ENCODE assay signal across 9 mouse cellular contexts in genomic region chr8:110130537-110130936, GRCm38 (mm10). TPM values are rescaled to one million over a fixed set of nuclear protein-coding genes. Genes with fewer than 3 reads are reported as not detected.
DNase-seq lines count a peak whose midpoint lies in the region; ATAC-seq and TF ChIP-seq lines count a peak whose summit lies in the region.
"Had no signal": no experiment of that assay in that cellular context is flagged by ENCODE, and none has a peak within 500 bp of the region (broad histone marks: within the 10 kb centered on the region; RNA-seq: fewer than 3 reads in every experiment).

No protein-coding gene starts in this region.

- no peaks in the 10 kb centered on the region for H3K27me3 ChIP-seq in kidney, postnatal 0 days (ENCODE audit: insufficient read depth, low read length)
- no peaks in the 10 kb centered on the region for H3K27me3 ChIP-seq in liver, adult 2 months (ENCODE audit: control insufficient read depth, insufficient read depth, low read length)
- H3K27me3 ChIP-seq in neural tube, embryonic 15.5 days (replicated peaks), result no peaks in the 10 kb centered on the region
- no peaks in the 10 kb centered on the region for H3K27me3 ChIP-seq in thymus, adult 2 months (ENCODE audit: control insufficient read depth, insufficient read depth, low read length)
- H3K27me3 ChIP-seq: embryonic facial prominence, embryonic 12.5 days had no signal

- no peak overlapping the region for H3K4me2 ChIP-seq in kidney, postnatal 0 days (ENCODE audit: low read length)
- H3K4me2 ChIP-seq in neural tube, embryonic 15.5 days, result peak overlapping the region; percentile 35; the same call in 1 of the 2 replicates
- H3K4me2 ChIP-seq: embryonic facial prominence, embryonic 12.5 days had no signal

- no peaks in the 10 kb centered on the region for H3K9me3 ChIP-seq in kidney, postnatal 0 days (replicated peaks; ENCODE audit: low read length)
- H3K9me3 ChIP-seq in neural tube, embryonic 15.5 days (replicated peaks), result no peaks in the 10 kb centered on the region
- H3K9me3 ChIP-seq: embryonic facial prominence, embryonic 12.5 days had no signal

- H3K4me1 ChIP-seq in kidney, postnatal 0 days (replicated peaks; ENCODE audit: insufficient read depth, low read length), result no peaks in the 10 kb centered on the region
- H3K4me1 ChIP-seq in liver, adult 2 months (ENCODE audit: control insufficient read depth, insufficient read depth, low read length), result no peaks in the 10 kb centered on the region
- H3K4me1 ChIP-seq in neural tube, embryonic 15.5 days, result no peaks in the 10 kb centered on the region
- H3K4me1 ChIP-seq in thymus, adult 2 months (replicated peaks; ENCODE audit: control insufficient read depth, insufficient read depth, low read length), result no peaks in the 10 kb centered on the region
- H3K4me1 ChIP-seq: embryonic facial prominence, embryonic 12.5 days had no signal

- TF ChIP-seq POLR2A in liver, adult 2 months (IDR thresholded peaks at IDR 0.05; ENCODE audit: extremely low read depth, insufficient read depth, low read length), result no peak
- TF ChIP-seq POLR2A in thymus, adult 2 months (IDR thresholded peaks at IDR 0.05; ENCODE audit: control insufficient read depth, extremely low read depth, insufficient read depth, low read length, poor library complexity), result no peak

- H3K36me3 ChIP-seq in kidney, postnatal 0 days (ENCODE audit: insufficient read depth, low read length), result no peaks in the 10 kb centered on the region
- H3K36me3 ChIP-seq in liver, adult 2 months (ENCODE audit: control insufficient read depth, insufficient read depth, low read length), result no peaks in the 10 kb centered on the region
- H3K36me3 ChIP-seq in neural tube, embryonic 15.5 days, result no peaks in the 10 kb centered on the region
- no peaks in the 10 kb centered on the region for H3K36me3 ChIP-seq in thymus, adult 2 months (ENCODE audit: control insufficient read depth, insufficient read depth, low read length)
- H3K36me3 ChIP-seq: embryonic facial prominence, embryonic 12.5 days had no signal

- 13% methylated on average over 13 of the region's 13 CpGs for WGBS in kidney, postnatal 0 days
- 10% methylated on average over 13 of the region's 13 CpGs for WGBS in liver, adult 2 months
- 24% methylated on average over 13 of the region's 13 CpGs for WGBS in neural tube, embryonic 15.5 days
- 28% methylated on average over 13 of the region's 13 CpGs for WGBS in thymus, adult 2 months

- peak; percentile 74 for ATAC-seq in granulocyte monocyte progenitor cell, adult 5-6 weeks (replicated peaks; ENCODE audit: poor library complexity, severe bottlenecking)
- no peak; the same call in 1 of the 2 replicates for ATAC-seq in kidney, postnatal 0 days (replicated peaks; ENCODE audit: low FRiP score, low read depth)
- peak; percentile 57; the same call in 1 of the 2 replicates for ATAC-seq in neural tube, embryonic 15.5 days (ENCODE audit: low FRiP score)

- no peak overlapping the region for H3K9ac ChIP-seq in kidney, postnatal 0 days (ENCODE audit: low read depth, low read length)
- no peak overlapping the region for H3K9ac ChIP-seq in liver, adult 2 months (ENCODE audit: low read depth, low read length)
- no peak overlapping the region for H3K9ac ChIP-seq in neural tube, embryonic 15.5 days (replicated peaks)
- H3K9ac ChIP-seq: embryonic facial prominence, embryonic 12.5 days had no signal

- peak; percentile 72 for DNase-seq in 416B (ENCODE audit: low read depth)
- DNase-seq in adrenal gland, postnatal 14 days, result peak; percentile 86
- peak; percentile 63 for DNase-seq in embryo, embryonic 11.5 days (ENCODE audit: low read depth, low spot score)
- peak; percentile 89 for DNase-seq in kidney, postnatal 0 days (ENCODE audit: low spot score)
- DNase-seq in liver, adult 2 months (ENCODE audit: extremely low read depth, low read depth, low spot score), result peak; percentile 58
- DNase-seq in thymus, adult 2 months, result peak; percentile 54

- TF ChIP-seq CTCF in kidney, postnatal 0 days (IDR thresholded peaks at IDR 0.05; ENCODE audit: low read depth), result peak; percentile 86
- peak; percentile 90 for TF ChIP-seq CTCF in liver, adult 2 months (IDR thresholded peaks at IDR 0.05; ENCODE audit: low read depth, low read length)
- TF ChIP-seq CTCF in thymus, adult 2 months (IDR thresholded peaks at IDR 0.05; ENCODE audit: borderline replicate concordance, control insufficient read depth, extremely low read depth, insufficient read depth, low read length, poor library complexity), result peak; percentile 72; the same call in 1 of the 2 replicates

- no peaks in the 10 kb centered on the region for H3K79me2 ChIP-seq in liver, adult 2 months (ENCODE audit: control insufficient read depth, insufficient read depth, low read length)

- no peak overlapping the region for H3K4me3 ChIP-seq in kidney, postnatal 0 days (replicated peaks; ENCODE audit: low read depth, low read length)
- H3K4me3 ChIP-seq in liver, adult 2 months (ENCODE audit: insufficient read depth, low read depth, low read length), result no peak overlapping the region
- H3K4me3 ChIP-seq in neural tube, embryonic 15.5 days (replicated peaks), result no peak overlapping the region
- H3K4me3 ChIP-seq in thymus, adult 2 months (ENCODE audit: control insufficient read depth, insufficient read depth, low read length), result no peak overlapping the region
- H3K4me3 ChIP-seq: embryonic facial prominence, embryonic 12.5 days had no signal

- no peak overlapping the region for H3K27ac ChIP-seq in kidney, postnatal 0 days
- H3K27ac ChIP-seq in liver, adult 2 months (replicated peaks; ENCODE audit: insufficient read depth, low read depth, low read length), result no peak overlapping the region
- H3K27ac ChIP-seq in neural tube, embryonic 15.5 days (replicated peaks), result no peak overlapping the region
- H3K27ac ChIP-seq in thymus, adult 2 months (ENCODE audit: control insufficient read depth, insufficient read depth, low read length), result no peak overlapping the region
- H3K27ac ChIP-seq: embryonic facial prominence, embryonic 12.5 days had no signal

RNA-seq across cellular contexts. Expression of gene Gm17720, which starts 28.0 kb away (rescaled TPM):
- not detected in 2 replicates for total RNA-seq in adrenal gland, postnatal 14 days (2021)
- not detected in 2 replicates for total RNA-seq in granulocyte monocyte progenitor cell, adult 5-6 weeks (2014; fragmentation: Nextera tagmentation)
- total RNA-seq in granulocyte monocyte progenitor cell, adult 5-6 weeks (2017), result not detected in 2 replicates
- polyA plus RNA-seq in kidney, postnatal 0 days (2015; fragmentation: Nextera tagmentation; extraction: Ambion mirVana), result not detected in 2 replicates
- total RNA-seq in liver, adult 2 months (2014; rRNA removed), result not detected in 2 replicates
- not detected in 2 replicates for polyA plus RNA-seq in liver, adult 2 months (2012; rRNA removed)
- polyA plus RNA-seq in neural tube, embryonic 15.5 days (2015; fragmentation: Nextera tagmentation; extraction: Ambion mirVana), result not detected in 2 replicates
- not detected in 2 replicates for polyA plus RNA-seq in thymus, adult 2 months (2012; rRNA removed)
- polyA plus RNA-seq: embryonic facial prominence, embryonic 12.5 days had no signal

RNA-seq across cellular contexts. Expression of gene Gm21964, which starts 29.5 kb away (rescaled TPM):
- total RNA-seq in adrenal gland, postnatal 14 days (2021), result not detected in 2 replicates
- total RNA-seq in granulocyte monocyte progenitor cell, adult 5-6 weeks (2014; fragmentation: Nextera tagmentation), result not detected in 2 replicates
- total RNA-seq in granulocyte monocyte progenitor cell, adult 5-6 weeks (2017), result not detected in 2 replicates
- not detected in 2 replicates for polyA plus RNA-seq in kidney, postnatal 0 days (2015; fragmentation: Nextera tagmentation; extraction: Ambion mirVana)
- not detected in 2 replicates for total RNA-seq in liver, adult 2 months (2014; rRNA removed)
- not detected in 2 replicates for polyA plus RNA-seq in liver, adult 2 months (2012; rRNA removed)
- polyA plus RNA-seq in neural tube, embryonic 15.5 days (2015; fragmentation: Nextera tagmentation; extraction: Ambion mirVana), result not detected in 2 replicates
- polyA plus RNA-seq in thymus, adult 2 months (2012; rRNA removed), result 0.12 TPM in 1 of 2 replicates, not detected in the other
- polyA plus RNA-seq: embryonic facial prominence, embryonic 12.5 days had no signal

RNA-seq across cellular contexts. Expression of gene Calb2, which starts 37.5 kb away (rescaled TPM):
- 0.34 and 0.56 TPM in 2 replicates for total RNA-seq in adrenal gland, postnatal 14 days (2021)
- total RNA-seq in granulocyte monocyte progenitor cell, adult 5-6 weeks (2014; fragmentation: Nextera tagmentation), result not detected in 2 replicates
- not detected in 2 replicates for total RNA-seq in granulocyte monocyte progenitor cell, adult 5-6 weeks (2017)
- not detected in 2 replicates for polyA plus RNA-seq in kidney, postnatal 0 days (2015; fragmentation: Nextera tagmentation; extraction: Ambion mirVana)
- total RNA-seq in liver, adult 2 months (2014; rRNA removed), result not detected in 2 replicates
- polyA plus RNA-seq in liver, adult 2 months (2012; rRNA removed), result not detected in 2 replicates
- polyA plus RNA-seq in neural tube, embryonic 15.5 days (2015; fragmentation: Nextera tagmentation; extraction: Ambion mirVana), result 48.2 and 55.0 TPM in 2 replicates
- 0.73 and 0.84 TPM in 2 replicates for polyA plus RNA-seq in thymus, adult 2 months (2012; rRNA removed)

RNA-seq across cellular contexts. Expression of gene Zfp612, which starts 51.0 kb away (rescaled TPM):
- 6.7 and 7.4 TPM in 2 replicates for total RNA-seq in adrenal gland, postnatal 14 days (2021)
- not detected in 2 replicates for total RNA-seq in granulocyte monocyte progenitor cell, adult 5-6 weeks (2014; fragmentation: Nextera tagmentation)
- total RNA-seq in granulocyte monocyte progenitor cell, adult 5-6 weeks (2017), result 0.15 TPM in 1 of 2 replicates, not detected in the other
- 5.1 and 5.6 TPM in 2 replicates for polyA plus RNA-seq in kidney, postnatal 0 days (2015; fragmentation: Nextera tagmentation; extraction: Ambion mirVana)
- total RNA-seq in liver, adult 2 months (2014; rRNA removed), result 4.1 and 4.6 TPM in 2 replicates
- 1.2 and 1.5 TPM in 2 replicates for polyA plus RNA-seq in liver, adult 2 months (2012; rRNA removed)
- 20.6 and 22.5 TPM in 2 replicates for polyA plus RNA-seq in neural tube, embryonic 15.5 days (2015; fragmentation: Nextera tagmentation; extraction: Ambion mirVana)
- 0.14 and 0.30 TPM in 2 replicates for polyA plus RNA-seq in thymus, adult 2 months (2012; rRNA removed)

Comparison
In these comparisons a context has a peak if more than half of its experiments do, and no peak if none do; other contexts are left out.
1. RNA of gene Calb2, which starts 37.5 kb away (polyA plus RNA-seq): 48.2 to 55.0 TPM in neural tube, embryonic 15.5 days; 0.73 to 0.84 TPM in thymus, adult 2 months, not detected in liver, adult 2 months and not detected in kidney, postnatal 0 days; every median in the first group is over 10 times any median in the second.
2. Peak in every context shown above with its lines, with median percentiles within 50 percentile points of each other: DNase-seq and CTCF ChIP-seq.